Mouse (Mus musculus): ENCODE data around the gene Zic5. TPM values are rescaled to one million over a fixed set of nuclear protein-coding genes. Genes with fewer than 3 reads are reported as not detected.

Gene Zic5
- polyA plus RNA-seq, 1 experiment from 2014 or later, result 0.52 TPM

GRCm38 (mm10) chr14:122485635-122486181, 20.2 kb upstream of the Zic5 start:
- Histone ChIP-seq H3K4me2 (no peak overlapping the region), H3K4me1 (peaks cover 11% of the 10 kb centered on the region), H3K27me3 (peaks cover 79% of the 10 kb centered on the region), H3K27ac (no peak overlapping the region), H3K9ac (no peak overlapping the region), H3K36me3 (no peaks in the 10 kb centered on the region), H3K9me3 (no peaks in the 10 kb centered on the region), H3K4me3 (no peak overlapping the region)
- ATAC-seq (ENCODE audit: insufficient number of reproducible peaks, low FRiP score, low TSS enrichment, low read depth), result no peak
- WGBS, result 5% methylated on average over 12 of the region's 12 CpGs

GRCm38 (mm10) chr14:122484844-122485551, 19.5 kb upstream of the Zic5 start:
- H3K4me2 ChIP-seq, result 0 out of 2 replicates have a peak overlapping the region, but pooled peaks have one; percentile 7
- H3K27me3 ChIP-seq, result peaks cover 81% of the 10 kb centered on the region
- H3K4me1 ChIP-seq, result peaks cover 6% of the 10 kb centered on the region
- ATAC-seq (ENCODE audit: insufficient number of reproducible peaks, low FRiP score, low TSS enrichment, low read depth), result no peak
- H3K4me3 ChIP-seq, result no peak overlapping the region
- no peak overlapping the region for H3K9ac ChIP-seq
- H3K27ac ChIP-seq, result no peak overlapping the region
- 5% methylated on average over 24 of the region's 24 CpGs for WGBS
- no peaks in the 10 kb centered on the region for H3K36me3 ChIP-seq
- no peaks in the 10 kb centered on the region for H3K9me3 ChIP-seq

- no peak for ATAC-seq (ENCODE audit: insufficient number of reproducible peaks, low FRiP score, low TSS enrichment, low read depth)
- H3K4me1 ChIP-seq, result peaks cover 6% of the 10 kb centered on the region
- H3K36me3 ChIP-seq, result no peaks in the 10 kb centered on the region
- peaks cover 79% of the 10 kb centered on the region for H3K27me3 ChIP-seq
- WGBS, result 23% methylated on average over 4 of the region's 4 CpGs
- H3K4me2 ChIP-seq, result no peak overlapping the region
- H3K9ac ChIP-seq, result no peak overlapping the region
- no peak overlapping the region for H3K27ac ChIP-seq
- no peaks in the 10 kb centered on the region for H3K9me3 ChIP-seq
- no peak overlapping the region for H3K4me3 ChIP-seq
Observed at GRCm38 (mm10) chr14:122484458-122484843, 19.0 kb upstream of the Zic5 start.

GRCm38 (mm10) chr14:122483556-122484421, 18.3 kb upstream of the Zic5 start:
- Histone ChIP-seq H3K4me2 (no peak overlapping the region), H3K36me3 (no peaks in the 10 kb centered on the region), H3K4me1 (peaks cover 9% of the 10 kb centered on the region), H3K9ac (no peak overlapping the region), H3K9me3 (no peaks in the 10 kb centered on the region), H3K27ac (no peak overlapping the region), H3K27me3 (peaks cover 79% of the 10 kb centered on the region), H3K4me3 (no peak overlapping the region)
- 19% methylated on average over 18 of the region's 18 CpGs for WGBS
- no peak for ATAC-seq (ENCODE audit: insufficient number of reproducible peaks, low FRiP score, low TSS enrichment, low read depth)

- Histone ChIP-seq H3K4me3 (no peak overlapping the region), H3K27me3 (peaks cover 86% of the 10 kb centered on the region), H3K4me1 (peaks cover 12% of the 10 kb centered on the region), H3K9me3 (no peaks in the 10 kb centered on the region), H3K9ac (no peak overlapping the region), H3K4me2 (no peak overlapping the region), H3K27ac (no peak overlapping the region), H3K36me3 (no peaks in the 10 kb centered on the region)
- 23% methylated on average over 5 of the region's 5 CpGs for WGBS
- ATAC-seq (ENCODE audit: insufficient number of reproducible peaks, low FRiP score, low TSS enrichment, low read depth), result no peak
Observed at GRCm38 (mm10) chr14:122483024-122483385, 17.5 kb upstream of the Zic5 start.

GRCm38 (mm10) chr14:122482081-122483023, 16.9 kb upstream of the Zic5 start:
- 12% methylated on average over 38 of the region's 38 CpGs for WGBS
- H3K9ac ChIP-seq, result no peak overlapping the region
- no peaks in the 10 kb centered on the region for H3K9me3 ChIP-seq
- H3K27ac ChIP-seq, result no peak overlapping the region
- H3K36me3 ChIP-seq, result no peaks in the 10 kb centered on the region
- H3K4me2 ChIP-seq, result no peak overlapping the region
- no peak overlapping the region for H3K4me3 ChIP-seq
- H3K27me3 ChIP-seq, result peaks cover 88% of the 10 kb centered on the region
- peaks cover 12% of the 10 kb centered on the region for H3K4me1 ChIP-seq
- no peak for ATAC-seq (ENCODE audit: insufficient number of reproducible peaks, low FRiP score, low TSS enrichment, low read depth)

- H3K36me3 ChIP-seq, result no peaks in the 10 kb centered on the region
- 12% methylated on average over 15 of the region's 15 CpGs for WGBS
- H3K9ac ChIP-seq, result no peak overlapping the region
- H3K4me2 ChIP-seq, result no peak overlapping the region
- no peak overlapping the region for H3K4me3 ChIP-seq
- H3K9me3 ChIP-seq, result no peaks in the 10 kb centered on the region
- H3K27me3 ChIP-seq, result peaks cover 87% of the 10 kb centered on the region
- no peak for ATAC-seq (ENCODE audit: insufficient number of reproducible peaks, low FRiP score, low TSS enrichment, low read depth)
- H3K4me1 ChIP-seq, result peaks cover 17% of the 10 kb centered on the region
- no peak overlapping the region for H3K27ac ChIP-seq
Observed at GRCm38 (mm10) chr14:122481181-122481580, 15.7 kb upstream of the Zic5 start.

GRCm38 (mm10) chr14:122480355-122480754, 14.9 kb upstream of the Zic5 start:
- no peaks in the 10 kb centered on the region for H3K36me3 ChIP-seq
- peaks cover 22% of the 10 kb centered on the region for H3K4me1 ChIP-seq
- ATAC-seq (ENCODE audit: insufficient number of reproducible peaks, low FRiP score, low TSS enrichment, low read depth), result no peak
- peaks cover 87% of the 10 kb centered on the region for H3K27me3 ChIP-seq
- no peak overlapping the region for H3K4me2 ChIP-seq
- no peak overlapping the region for H3K4me3 ChIP-seq
- H3K9ac ChIP-seq, result no peak overlapping the region
- H3K27ac ChIP-seq, result no peak overlapping the region
- H3K9me3 ChIP-seq, result no peaks in the 10 kb centered on the region
- 19% methylated on average over 2 of the region's 2 CpGs for WGBS

GRCm38 (mm10) chr14:122479461-122480109, 14.1 kb upstream of the Zic5 start:
- Histone ChIP-seq H3K9ac (no peak overlapping the region), H3K4me1 (peaks cover 27% of the 10 kb centered on the region), H3K4me3 (no peak overlapping the region), H3K9me3 (no peaks in the 10 kb centered on the region), H3K27me3 (peaks cover 87% of the 10 kb centered on the region), H3K27ac (no peak overlapping the region), H3K4me2 (no peak overlapping the region), H3K36me3 (no peaks in the 10 kb centered on the region)
- no peak for ATAC-seq (ENCODE audit: insufficient number of reproducible peaks, low FRiP score, low TSS enrichment, low read depth)
- WGBS, result 25% methylated on average over 17 of the region's 17 CpGs

GRCm38 (mm10) chr14:122478574-122479011, 13.1 kb upstream of the Zic5 start:
- peaks cover 37% of the 10 kb centered on the region for H3K4me1 ChIP-seq
- no peak overlapping the region for H3K9ac ChIP-seq
- peaks cover 87% of the 10 kb centered on the region for H3K27me3 ChIP-seq
- H3K36me3 ChIP-seq, result no peaks in the 10 kb centered on the region
- 5% methylated on average over 22 of the region's 22 CpGs for WGBS
- peak overlapping the region; percentile 38 for H3K4me2 ChIP-seq
- H3K9me3 ChIP-seq, result no peaks in the 10 kb centered on the region
- no peak overlapping the region for H3K27ac ChIP-seq
- H3K4me3 ChIP-seq, result peak overlapping the region; percentile 51
- ATAC-seq (ENCODE audit: insufficient number of reproducible peaks, low FRiP score, low TSS enrichment, low read depth), result no peak
